Mouse (Mus musculus): ENCODE results near the gene Ripor2.

Ripor2 gene

DNA sequence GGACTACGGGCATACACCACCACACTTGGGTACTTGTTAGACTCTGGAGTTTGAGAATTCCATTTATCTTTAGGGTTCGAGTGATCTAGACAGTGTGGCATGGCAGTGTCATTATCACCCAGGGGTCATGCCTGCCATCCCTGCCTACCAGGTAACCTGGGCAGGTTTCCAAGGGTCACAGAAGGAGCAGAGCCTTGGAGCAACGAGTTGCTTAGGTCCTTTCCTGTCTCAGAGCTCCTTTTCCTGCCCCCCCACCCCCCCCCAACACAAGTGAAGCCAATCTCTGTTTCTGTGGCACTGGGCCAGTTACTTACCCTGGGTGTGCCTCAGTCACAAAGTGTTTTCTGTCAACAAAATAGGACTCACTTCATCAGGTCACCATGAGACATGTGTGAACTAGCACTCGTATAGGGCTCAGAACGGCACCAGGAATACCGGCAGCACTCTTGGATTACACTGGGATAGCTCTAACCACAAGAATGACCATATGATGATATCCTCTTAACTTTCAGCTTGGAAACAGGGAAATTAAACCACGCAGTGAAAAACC is 130.7 kb downstream of the Ripor2 start:
- DNase-seq (ENCODE audit: low spot score): no peak

DNA sequence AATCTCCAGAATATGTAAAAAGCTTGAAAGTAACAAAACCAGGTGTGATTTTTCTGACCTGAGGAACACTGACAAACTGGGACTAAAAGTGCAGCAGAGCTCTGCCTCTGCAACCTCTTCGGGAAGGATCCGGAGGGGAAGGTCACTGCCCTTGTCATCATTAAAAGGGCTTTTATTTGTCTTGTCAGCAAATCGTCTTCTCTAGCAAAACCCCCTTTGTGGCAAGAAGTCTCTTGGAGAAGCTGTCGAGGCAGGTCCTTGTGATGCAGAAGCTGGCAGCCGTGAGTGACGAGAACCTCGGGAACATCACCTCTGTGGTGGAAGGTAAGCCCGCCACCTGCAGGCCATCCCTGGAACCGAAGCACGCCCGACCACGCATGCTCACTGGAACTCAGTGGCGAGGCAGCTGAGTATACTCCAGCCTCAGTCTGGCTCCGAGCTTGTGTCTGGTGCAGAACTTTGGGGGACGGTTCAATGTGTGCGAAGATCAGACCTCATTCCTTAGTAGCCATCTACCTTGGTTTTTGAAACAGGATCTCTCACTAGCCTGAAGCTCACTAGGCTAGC is 131.5 kb downstream of the Ripor2 start:
- DNase-seq (ENCODE audit: low spot score): peak; percentile 66

DNA sequence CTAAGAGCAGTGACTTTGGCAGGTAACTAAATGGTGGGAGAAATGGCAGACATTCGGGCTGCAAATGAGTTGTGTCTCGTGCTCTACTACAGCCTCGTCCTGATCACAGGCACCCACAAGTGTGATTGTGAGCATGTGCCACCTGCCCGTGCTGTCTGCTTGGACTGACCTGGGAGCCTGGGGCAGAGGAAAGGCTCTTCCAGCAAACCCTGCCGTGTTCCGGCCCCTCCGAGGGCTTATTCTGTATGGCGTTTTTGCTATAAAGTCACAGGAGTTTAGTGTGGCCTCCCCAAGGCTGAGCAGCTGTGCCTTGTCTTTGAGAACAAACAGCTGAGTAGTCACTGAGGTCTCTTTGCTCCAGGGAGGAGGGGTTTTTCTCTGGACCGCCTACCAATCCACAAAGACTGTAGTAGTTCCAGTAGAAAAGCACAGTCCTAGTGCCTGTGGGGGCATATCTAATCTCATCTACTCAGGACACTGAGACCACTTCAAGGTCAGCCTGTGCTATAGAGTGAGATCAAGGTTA is 132.4 kb downstream of the Ripor2 start:
- no peak for DNase-seq (ENCODE audit: low spot score)

DNA sequence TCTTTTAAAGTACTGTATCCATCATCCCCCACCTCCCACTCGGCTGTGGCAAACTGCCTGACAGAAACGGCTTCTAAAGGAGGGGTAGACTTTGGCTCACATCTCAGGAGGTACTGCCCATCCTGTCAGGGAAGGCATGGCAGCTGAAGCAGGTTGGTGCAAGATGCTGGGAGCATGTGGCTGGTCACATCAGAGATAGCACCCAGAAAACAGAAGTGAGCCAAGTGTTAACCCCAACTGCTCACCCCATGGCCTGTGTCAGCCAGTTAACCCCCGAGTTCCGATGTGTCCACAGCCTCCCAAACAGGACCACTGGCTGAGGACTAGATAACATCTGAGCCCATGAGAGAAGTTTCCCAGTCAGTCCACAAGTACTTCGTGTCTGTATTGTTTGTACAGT is 133.6 kb downstream of the Ripor2 start:
- no peak for DNase-seq (ENCODE audit: low spot score)

DNA sequence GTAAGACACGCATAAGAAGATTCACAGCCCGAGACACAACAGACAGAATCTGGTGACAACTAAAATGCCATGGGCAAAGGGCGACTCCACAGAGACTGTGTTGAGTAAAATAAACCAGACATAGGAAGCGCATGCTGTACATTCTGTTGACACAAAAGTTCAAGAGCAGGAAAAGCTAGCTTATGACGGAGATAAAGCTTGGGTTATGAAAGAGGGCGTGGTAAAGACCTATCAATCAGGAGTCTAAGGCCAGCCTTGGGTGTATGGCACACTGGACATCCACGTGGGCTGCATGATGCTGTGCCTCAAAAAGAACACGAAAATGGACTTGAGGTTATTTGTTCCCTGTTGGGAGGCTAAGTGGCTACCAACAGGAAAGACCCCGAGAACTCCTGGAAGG is 134.5 kb downstream of the Ripor2 start:
- DNase-seq (ENCODE audit: low spot score): no peak

DNA sequence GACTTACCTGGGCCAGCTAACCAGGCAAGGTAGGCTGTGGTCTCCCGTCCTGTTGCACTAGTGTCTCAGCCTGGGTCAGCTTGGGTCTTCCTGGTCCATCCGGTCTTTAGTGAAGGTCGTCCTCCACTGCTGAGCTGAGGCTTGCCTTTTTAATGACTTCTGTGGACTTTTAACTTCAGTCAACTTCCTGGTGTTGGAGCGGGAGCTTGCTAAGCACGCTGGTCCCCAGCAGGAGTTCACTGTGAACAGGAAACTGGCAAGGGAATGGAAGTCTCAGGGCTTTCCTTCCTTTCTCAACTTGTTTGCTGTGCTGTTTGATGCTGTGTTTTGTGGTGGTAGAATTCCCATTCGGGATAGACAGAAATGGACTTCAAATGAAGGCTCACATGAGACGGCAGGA is 135.7 kb downstream of the Ripor2 start:
- no peak for DNase-seq (ENCODE audit: low spot score)

DNA sequence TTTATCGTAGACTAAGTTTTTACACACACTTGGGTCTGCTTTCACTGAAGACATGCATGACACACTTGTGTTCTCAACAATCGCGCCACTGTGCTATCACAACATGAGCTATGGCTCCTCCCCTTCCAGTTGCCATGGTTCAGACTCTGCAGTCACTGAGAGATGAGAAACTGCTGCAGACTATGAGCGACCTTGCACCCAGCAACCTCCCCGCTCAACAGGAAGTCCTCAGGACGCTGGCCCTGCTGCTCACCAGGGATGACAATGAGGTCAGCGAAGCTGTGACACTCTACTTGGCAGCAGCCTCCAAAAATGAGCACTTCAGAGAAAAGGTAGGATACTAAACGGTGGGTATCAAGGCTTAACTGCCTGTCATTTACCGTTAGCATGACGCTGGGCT is 139.5 kb downstream of the Ripor2 start:
- DNase-seq (ENCODE audit: low spot score): no peak

DNA sequence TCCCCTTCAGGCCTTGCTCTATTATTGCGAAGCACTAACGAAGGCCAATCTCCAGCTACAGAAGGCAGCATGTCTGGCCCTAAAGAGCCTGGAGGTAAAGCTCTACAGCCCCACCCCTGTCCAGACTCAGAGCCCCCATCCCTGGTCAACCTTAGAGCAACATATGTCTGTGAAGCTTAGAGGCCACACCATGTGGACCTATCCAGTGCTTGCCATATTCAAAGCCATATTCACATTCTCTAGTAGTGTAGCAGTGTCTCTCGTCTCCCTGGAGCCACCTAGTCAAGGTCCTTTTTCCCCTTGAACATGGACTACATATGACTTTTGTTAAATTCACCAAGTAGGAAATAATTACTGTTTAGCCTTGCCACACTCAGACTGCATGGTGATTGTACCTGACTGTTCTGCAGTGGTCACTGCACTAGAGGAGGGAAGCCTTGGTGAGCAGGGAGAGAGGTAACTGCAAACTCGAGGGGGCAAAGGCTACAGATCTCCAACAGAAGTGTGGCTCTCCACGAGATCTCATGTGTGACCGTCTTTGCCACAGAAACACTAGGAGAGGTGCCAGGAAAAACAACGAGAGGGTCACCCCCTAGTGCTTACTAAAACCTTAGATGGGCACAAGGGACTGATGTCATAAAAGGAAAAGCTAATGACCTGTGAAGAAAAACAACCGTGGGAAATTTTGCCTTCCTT is 141.9 kb downstream of the Ripor2 start:
- no peak for DNase-seq (ENCODE audit: low spot score)

DNA sequence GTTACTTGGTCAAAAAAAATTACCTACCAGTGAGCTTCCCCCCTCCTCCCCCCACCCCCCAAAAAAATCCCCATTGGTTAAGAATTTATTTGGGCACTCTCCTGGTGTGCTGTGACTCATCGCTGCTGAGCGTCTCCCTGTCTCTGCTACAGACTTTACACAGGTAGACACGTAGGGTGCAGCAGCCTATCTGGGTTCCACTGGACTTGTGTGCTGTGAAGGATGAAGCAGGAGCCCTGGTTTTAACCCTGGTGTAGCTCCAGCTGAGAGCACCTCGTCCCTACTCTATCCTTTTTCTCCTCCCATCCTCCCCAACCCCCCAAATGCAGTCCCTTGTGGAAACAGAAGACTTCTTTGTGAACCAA is 142.4 kb downstream of the Ripor2 start:
- no peak for DNase-seq (ENCODE audit: low spot score)

DNA sequence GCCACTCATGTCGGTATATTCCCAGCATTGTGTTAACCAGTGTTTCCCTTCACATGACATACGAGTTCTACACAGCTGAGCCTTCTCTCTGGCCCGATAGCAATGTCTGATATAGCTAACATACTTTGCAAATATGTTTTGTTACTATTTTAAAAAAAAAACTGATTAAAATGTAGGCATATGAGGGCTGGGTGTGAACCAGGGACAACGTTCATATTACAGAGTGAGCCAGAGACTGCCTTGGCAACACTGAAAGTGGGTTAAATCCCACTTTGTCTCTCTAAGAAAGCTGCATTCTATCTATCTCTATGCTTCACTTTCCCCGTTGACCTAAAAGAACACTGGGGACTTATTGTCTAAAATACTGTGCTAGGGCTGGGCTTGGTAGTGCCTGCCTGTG is 147.1 kb downstream of the Ripor2 start:
- no peak for DNase-seq (ENCODE audit: low spot score)

DNA sequence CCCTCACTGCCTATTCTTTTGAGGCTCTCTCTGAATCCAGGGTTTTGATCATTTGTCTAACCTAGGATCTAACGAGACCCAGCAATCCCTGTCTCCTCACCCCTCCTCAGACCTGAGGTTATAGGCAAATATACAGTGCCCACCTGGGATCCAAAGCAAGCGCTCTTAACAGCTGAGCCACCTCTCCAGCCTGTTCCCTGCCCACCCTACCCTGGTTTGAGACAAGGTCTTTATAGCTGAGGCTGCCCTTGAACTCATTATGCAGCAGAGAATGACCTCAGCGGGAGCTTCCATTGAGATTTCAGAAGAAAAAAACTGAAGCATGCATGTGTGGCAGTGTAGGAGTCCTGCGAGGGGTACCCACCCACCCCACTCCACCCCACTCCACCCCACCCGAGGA is 152.5 kb downstream of the Ripor2 start:
- DNase-seq (ENCODE audit: low spot score): no peak

DNA sequence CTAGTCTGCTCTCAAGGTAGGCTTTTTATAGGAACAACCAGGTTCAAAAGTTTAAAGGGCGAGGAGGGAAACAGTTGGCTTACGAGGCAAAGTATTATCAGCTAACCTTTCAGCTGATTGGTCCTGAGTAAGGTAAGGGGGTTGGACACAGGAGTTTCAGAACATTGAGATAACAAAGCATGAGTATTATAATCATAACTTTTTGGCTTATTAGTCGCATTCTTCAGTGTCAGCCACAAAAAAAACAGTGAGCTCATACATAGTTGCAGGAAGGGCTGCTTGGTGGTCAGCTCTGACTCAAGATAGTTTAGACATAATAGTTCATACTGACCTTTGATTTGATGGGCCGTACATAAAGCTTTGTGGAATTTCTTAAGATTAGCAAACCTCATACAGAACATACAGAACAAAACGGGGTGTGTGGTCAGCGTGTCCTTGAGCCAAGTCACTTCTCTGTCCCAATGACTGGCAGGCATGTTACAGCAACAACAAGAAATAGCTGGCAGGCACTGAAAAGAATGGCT is 153.7 kb downstream of the Ripor2 start:
- DNase-seq (ENCODE audit: low spot score): no peak

DNA sequence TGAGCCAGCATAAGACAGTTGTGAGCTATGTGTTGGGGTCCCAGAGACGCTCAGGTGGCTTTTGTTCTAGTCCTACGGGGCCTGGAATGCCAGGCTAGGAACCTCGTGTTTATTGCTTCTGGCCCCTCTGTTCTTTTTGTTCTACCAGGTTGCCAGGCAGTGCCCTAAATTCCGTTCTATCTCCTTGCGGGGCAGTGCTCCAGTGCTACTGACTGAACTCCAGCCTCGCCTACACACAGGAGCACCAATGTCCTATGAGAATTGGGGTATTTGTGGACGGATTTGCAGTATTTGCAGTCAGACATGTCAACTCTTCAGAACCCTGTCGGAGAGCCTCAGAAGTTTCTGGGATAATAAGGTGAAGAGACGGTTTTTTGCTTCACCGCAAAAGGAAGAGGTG is 159.0 kb downstream of the Ripor2 start, which contains the start of gene Armh2:
Armh2 (plus strand) TSS at position 205 of the 400 bp plus-strand sequence.
- DNase-seq (ENCODE audit: low spot score): no peak

DNA sequence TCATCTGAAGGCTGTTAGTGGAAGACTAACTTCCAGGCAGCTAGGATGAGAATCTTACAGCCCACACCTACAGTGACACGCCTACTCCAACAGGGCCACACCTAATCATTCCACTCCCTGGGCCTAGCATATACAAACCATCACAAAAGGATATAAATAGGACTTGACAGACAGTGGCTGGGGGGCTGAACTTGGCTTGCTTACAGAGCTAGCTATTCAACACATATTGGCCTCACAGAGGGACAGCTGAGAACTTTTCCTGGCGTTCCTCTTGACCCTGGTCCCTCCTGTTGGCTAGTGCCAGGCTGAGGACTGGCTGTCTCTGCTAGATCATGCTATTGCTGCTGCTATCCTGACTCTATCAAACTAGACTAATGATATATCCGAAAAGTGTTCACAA is 165.8 kb downstream of the Ripor2 start:
- DNase-seq (ENCODE audit: low spot score): no peak

DNA sequence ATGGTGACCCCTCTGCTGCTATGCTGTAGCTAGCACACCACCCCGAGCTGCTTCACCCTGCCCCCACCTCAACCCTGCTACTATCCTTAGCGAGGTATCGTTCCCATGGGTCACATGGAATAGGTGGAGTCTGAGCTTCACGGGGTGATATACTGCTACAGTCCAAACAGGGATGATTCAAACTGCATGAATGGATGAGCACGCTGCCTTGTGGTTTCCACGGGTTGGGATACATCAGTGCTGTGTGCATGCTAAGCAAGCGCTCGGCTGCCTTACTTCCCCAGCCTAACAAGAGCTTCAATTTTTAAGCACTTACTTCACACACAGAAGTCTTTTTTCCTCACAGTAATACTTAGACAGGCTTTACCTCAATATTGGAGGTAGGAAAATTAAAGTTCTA is 168.8 kb downstream of the Ripor2 start:
- DNase-seq (ENCODE audit: low spot score): no peak

DNA sequence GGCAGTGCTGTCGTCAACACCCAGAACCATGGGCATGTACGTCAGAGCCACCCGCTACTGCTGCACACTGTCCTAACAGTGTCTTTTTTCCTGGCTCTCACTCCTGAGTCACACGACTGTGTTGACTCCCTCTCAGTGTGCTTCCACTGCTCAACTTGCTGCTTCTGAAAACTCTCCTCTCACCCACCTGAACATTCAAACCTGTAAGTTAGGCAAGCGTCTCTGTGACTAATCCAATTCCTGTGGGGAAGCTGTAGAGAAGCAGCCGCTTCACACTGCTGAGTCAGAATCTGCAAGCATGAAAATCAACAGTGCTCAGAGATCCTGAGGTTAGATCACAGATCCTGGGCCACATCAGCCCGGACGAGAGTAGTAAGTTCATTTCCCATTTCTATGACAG is 169.4 kb downstream of the Ripor2 start:
- no peak for DNase-seq (ENCODE audit: low spot score)

DNA sequence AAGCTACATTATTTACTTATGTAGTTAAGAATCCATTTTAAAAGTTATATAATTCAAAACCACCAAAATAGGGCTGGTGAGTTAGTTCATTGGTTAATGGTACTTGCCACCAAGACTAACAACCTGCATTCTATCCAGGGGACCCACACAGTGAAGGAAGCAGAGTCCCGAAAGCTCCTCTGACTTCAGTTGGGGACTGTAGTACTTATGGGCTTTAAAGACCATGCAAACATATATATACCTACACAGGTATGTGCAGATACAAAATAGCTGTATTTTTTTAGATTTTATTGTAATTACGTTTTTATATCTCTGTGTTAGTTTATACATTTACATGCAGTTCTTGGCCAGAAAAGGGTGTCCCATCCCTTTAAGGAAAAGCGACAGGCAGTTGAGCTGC is 174.8 kb downstream of the Ripor2 start:
- no peak for DNase-seq (ENCODE audit: low spot score)

DNA sequence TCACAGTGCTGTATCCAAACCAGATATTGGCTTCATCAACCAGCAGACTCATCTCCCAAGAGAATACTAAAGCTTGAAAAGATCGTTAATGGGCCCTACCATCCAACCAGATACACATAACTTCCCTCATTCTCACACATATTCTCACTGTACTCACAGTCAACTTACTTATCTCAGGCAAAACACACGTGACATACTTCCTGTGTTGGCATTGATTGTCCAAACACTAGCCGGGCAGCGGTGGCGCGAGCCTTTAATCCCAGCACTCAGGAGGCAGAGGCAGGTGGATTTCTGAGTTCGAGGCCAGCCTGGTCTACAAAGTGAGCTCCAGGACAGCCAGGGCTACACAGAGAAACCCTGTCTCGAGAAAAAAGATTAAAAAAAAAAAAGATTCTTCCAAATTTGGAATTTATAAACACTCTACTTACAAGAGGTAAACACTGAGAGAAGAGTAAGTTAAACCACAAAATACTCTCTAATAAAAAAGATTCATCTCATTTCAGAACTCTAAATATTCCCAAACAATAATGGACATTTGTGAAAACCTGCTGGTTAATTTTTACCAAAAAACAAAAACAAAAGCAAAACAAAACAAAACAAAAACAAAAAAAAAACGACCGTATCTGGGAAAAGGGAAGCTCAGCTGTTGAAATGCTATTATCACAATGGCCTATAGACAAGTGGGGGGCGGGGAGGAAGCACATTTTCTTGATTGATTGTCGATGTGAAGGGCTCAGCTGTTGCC is 176.0 kb downstream of the Ripor2 start:
- DNase-seq (ENCODE audit: low spot score): no peak

DNA sequence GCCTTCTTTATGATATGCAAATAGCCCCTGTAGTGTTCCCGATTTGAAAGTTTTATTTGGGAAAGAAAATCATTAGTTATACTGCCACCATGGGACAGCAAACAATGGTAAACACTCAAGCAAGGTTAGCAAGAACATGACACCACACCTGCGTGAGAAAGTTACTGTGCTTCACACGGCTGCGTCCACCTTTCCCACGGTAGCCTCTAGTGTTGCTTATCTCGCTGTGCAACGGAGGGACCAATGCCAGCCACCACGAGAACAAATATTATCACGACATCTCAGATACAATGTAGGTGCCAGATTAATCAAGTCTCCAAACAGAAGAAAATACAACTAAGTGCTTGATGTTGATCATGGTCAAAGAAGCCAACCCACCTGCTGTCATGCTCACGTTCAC is 177.5 kb downstream of the Ripor2 start:
- no peak for DNase-seq (ENCODE audit: low spot score)

DNA sequence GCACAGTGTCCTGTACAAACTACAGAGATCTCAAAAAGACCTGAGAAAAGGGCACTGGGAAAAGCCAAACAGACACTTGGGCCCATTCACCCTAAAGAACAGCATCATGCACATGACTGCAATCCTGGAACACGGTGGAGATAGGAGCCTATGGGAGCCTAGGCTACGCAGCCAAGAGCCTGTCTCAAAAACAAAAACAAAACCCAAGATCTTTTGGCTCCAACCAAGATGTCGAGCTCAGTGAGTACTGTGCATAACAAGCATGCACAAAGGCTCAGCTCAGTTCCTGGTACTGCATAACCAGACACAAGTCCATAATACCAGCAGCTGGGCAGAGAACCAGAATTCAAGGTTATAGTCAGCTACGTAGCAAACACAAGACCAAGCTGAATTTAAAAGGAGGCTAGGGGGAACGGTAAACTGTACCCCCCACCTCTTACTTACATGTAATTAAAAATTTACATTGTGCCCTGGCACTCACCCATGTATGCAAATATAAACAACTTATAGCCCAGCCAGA is 178.4 kb downstream of the Ripor2 start:
- no peak for DNase-seq (ENCODE audit: low spot score)

DNA sequence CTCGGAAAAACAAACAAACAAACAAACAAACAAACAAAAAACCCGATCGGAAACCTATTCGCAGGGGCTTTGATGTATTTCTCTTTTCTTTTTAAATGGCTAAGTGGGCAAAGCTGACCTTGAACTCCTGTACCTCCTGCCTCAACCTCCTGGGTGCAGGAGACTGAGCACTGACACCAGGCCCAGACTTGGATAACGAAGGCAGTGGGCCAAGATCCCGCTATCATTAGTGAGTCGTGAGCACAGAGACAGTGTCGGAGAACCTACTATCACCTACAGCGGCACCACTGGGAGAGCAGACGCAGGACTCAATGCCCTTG is 179.1 kb downstream of the Ripor2 start:
- DNase-seq (ENCODE audit: low spot score): no peak

DNA sequence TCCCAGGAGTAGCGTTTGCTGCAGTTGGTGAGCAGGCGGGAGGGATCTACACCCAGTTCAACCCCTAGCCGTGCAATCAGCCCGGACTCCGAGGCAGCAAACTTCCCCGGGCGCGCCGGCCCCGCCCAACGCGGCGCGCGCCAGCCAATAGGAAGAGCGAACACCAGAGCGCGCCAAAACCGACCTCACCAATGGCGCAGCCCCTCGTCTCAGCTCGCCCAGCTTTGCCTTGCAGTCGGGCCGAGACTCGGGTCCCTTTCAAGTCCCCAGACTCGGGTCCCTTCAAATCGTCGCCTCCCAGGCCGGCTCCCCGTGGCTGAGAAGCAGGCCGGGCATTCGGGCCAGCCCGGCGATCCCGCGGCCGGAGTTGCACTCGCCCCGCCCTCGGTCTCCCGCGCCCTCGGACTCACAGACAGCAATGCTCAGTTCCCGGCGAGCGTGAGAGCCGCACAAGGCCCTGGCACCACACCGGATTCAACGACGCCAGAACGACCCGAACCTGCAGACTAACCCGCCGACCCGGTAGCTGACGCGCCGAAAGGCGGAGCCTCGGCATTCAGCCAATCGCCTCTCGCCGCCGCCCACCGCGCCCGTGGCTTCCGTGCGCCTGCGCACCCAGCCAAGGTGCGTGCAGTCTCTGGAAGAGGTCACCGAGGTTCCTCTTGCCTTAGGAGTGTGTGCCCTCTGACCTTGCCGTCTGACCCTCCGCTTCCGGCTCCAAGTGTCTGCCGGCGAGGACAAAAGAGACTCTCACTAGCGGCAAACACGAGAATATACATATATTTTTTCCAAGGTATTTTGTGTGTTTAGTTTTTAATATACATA is 179.6 kb downstream of the Ripor2 start, which contains the start of gene Gmnn:
Gmnn (minus strand) TSS at position 521 of the 825 bp plus-strand sequence.
- peak; percentile 92 for DNase-seq (ENCODE audit: low spot score)
